Mouse (Mus musculus) hindlimb bud, embryonic 11.5 days (tissue): Measurements from ENCODE around the gene Slirp.
"Not testable (repeated sequence)": the region's sequence is repeated elsewhere in the genome, so short reads cannot be mapped to it uniquely, and the experiment has no call there.

ENCODE experiments used
- DNase-seq: peaks from one replicate; pipeline ENCODE4 v3.0.0-alpha.2; 2012; ENCODE audit warnings: low read depth, low spot score; ENCODE audit errors: extremely low spot score

Slirp gene

GRCm38 (mm10) chr12:87428295-87428694, 15.4 kb upstream of the Slirp start:
- DNase-seq, result no peak

DNA sequence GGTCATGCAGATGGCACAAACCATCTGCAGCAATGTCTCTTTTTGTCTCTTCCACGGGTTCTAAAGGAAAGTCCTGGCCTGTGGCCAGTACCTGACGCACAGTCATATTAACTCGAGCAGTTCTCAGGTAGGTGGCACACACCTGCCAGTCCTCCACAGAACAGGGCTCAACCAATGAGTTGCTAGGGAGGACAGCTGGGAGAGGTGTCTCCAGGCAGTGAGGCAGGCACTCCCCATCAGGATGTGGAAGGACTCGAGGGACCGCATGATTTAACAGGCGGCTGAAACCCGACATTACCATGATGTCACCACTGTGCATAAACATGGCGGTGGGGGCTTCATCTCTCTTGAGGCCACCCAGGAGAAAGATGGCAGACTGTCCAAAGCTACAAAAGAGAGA, 14.8 kb upstream of the Slirp start:
- DNase-seq, result no peak

DNA sequence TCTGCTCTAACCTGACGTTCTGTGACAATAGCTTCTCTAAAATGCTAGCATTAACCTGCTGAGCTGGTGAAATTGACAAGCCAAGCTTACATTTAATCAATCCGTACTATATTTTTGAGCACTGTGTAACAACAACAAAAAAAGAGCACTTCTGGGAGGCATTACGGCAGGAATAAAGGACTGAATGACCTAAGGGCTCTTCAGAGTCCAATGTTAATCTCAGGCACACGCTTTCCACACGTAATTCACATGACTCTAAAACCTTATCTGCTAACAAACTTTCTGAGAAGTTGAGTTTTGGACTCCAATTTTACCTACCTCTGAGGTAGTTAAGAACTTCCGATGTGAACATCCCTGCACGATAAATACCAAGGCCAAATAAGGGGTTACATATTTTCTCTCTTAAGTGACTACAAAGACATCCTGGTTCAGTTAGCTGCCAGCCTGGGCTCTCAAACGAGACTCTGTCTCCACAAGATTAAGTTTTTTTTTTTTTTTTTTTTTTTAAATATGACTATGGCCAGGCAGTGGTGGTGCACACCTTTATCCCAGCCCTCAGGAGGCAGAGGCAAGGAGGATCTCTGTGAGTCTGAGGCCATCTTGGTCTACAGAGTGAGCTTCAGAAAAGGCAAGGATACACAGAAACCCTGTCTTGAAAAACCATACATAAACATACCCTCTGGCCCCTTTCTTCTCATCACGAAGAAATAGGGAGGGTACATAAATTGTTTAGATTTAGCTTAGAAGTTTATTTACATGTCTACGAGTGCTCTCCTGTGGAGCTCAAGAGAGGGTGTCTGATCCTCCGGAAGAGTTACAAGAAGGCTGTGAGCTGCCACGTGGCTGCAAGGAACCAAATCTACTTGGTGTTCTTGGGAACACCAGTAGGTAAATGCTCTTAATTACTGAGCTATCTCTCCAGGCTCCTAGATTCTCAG, 1.2 kb upstream of the Slirp start:
- peak; percentile 50 for DNase-seq

DNA sequence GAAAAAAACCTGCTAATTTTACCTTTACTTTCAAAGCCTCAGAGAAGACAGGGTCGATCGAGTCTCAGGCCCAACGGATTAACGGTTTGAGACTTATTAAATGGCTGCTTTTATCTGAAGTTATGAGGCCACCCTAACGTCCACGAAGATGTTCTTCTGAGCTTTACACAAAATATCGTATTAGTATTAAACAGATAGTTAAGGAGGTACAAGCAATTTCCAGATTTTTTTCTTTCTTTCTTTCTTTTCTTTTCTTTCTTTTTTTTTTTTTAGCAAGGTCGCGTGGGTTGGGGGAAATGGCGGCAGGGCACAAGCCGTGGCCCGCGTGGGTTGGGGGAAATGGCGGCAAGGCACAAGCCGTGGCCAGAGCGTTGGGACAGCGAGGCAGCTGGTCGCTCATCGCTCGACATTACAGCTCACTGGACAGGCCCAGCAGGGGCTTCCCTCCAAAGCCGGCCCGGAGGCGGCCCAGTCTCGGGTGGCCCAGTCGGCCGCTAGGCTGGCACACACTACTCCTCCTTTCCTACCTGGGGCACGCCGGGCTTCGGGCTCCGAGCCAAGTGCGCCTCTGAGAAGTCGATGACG, 489 bp upstream of the Slirp start:
- DNase-seq, result no peak

GRCm38 (mm10) chr12:87444211-87444610, 515 bp downstream of the Slirp start:
- no peak for DNase-seq

DNA sequence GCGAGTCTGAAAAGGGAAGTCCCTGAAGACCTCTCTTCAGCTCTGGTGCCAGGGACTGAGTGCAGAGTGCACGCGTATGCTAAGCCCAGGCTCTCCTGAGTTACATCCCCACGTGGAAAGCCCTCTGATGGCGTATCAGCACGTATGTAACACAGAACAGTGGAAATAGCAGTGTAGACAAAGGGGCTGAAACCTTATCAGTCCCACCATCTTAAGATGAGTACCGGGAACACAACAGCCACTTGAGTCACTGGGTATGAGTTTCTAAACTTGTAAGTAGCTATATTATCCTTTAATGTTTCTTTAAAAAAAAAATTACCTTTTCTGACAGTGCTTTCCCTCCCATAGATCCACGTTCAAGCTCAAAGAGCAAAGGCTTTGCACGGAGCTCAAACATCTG, 5.8 kb downstream of the Slirp start:
- DNase-seq, result no peak

GRCm38 (mm10) chr12:87464678-87465297, 21.1 kb downstream of the Slirp start:
- no peak for DNase-seq

DNA sequence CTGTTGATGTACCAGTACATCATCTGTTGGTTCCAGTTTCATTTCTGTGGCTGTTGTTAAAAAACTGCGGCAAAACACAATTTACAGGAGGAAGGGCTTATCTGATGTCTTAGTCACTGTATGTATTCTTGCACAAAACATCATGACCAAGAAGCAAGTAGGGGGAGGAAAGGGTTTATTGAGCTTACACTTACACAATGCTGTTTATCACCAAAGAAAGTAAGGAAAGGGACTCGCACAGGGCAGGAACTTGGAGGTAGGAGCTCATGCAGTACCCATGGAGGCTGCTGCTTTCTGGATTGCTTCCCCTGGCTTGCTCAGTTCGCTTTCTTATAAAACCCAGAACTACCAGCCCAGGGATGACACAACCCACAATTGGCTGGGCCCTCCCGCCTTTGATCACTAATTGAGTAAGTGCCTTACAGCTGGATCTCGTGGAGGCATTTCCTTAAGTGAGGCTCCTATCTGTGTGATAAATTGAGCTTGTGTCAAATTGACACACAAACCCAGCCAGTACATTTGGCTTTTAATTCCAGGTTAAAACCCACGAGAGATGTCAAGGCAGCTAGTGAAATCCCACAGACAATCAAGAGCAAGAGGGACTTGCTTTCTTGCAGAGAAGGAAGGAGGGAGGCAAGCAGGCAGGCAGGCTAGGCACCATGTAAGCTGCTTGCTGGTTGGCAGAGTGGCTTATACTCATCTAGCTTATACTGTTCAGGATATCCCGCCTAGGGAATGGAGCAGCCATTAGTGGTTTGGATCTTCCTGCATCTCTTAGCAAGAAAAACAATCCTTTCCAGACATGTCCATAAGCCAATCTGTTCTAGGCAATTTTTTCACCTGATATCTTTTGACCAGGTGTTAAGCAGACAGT, 26.8 kb downstream of the Slirp start:
- no peak for DNase-seq

GRCm38 (mm10) chr12:87471421-87471963, 27.8 kb downstream of the Slirp start:
- DNase-seq, result no peak

GRCm38 (mm10) chr12:87471964-87472786, 28.5 kb downstream of the Slirp start, which contains the start of gene Snw1:
Gene Snw1 (minus strand): TSS chr12:87472274.
- peak; percentile 94 for DNase-seq

- DNase-seq, result no peak
Observed at GRCm38 (mm10) chr12:87474756-87475155, 31.1 kb downstream of the Slirp start.

DNA sequence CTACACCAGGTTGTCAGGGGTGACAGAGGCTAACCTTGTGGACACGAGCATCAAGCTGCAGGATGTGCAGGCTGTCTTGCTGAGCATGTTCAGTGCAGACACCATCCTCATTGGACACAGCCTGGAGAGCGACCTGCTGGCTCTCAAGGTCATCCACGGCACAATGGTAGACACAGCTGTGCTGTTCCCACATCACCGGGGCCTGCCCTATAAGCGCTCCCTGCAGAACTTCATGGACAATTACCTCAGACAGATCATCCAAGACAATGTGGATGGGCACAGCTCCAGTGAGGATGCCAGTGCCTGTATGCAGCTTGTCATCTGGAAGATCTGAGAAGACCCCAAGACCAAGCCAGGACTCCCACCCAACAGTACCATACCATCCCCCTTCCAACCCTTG, 38.8 kb downstream of the Slirp start:
- not testable (repeated sequence) for DNase-seq

GRCm38 (mm10) chr12:87488683-87489082, 45.0 kb downstream of the Slirp start:
- DNase-seq, result not testable (repeated sequence)

- not testable (repeated sequence) for DNase-seq
Observed at GRCm38 (mm10) chr12:87494421-87494820, 50.7 kb downstream of the Slirp start, which contains the start of gene Gm5788. Gene Gm5788 (plus strand): TSS chr12:87494721.
